Mouse (Mus musculus) limb, embryonic 13.5 days (tissue): ENCODE measurements around the gene Pih1d2. TPM values are rescaled to one million over a fixed set of nuclear protein-coding genes. Genes with fewer than 3 reads are reported as not detected.

Experiments used
- ATAC-seq: fragments of 200-750 bp; cut with Nextera tagmentation; 2 replicates; pipeline ENCODE4 v1.8.0; 2017; ENCODE audit warnings: low read depth, moderate number of reproducible peaks, moderate TSS enrichment; ENCODE audit not compliant: low FRiP score
- H3K27ac ChIP-seq: fragments of 300-500 bp; sonication (generic); 2 replicates; pipeline ENCODE4 v1.5.1; 2015; ENCODE audit warnings: inconsistent platforms, mild to moderate bottlenecking, moderate library complexity
- H3K27me3 ChIP-seq: fragments of 300-500 bp; sonication (generic); 2 replicates; pipeline ENCODE4 v1.6.1; 2015; ENCODE audit warnings: mild to moderate bottlenecking, inconsistent platforms
- H3K36me3 ChIP-seq: fragments of 300-500 bp; sonication (generic); 2 replicates; pipeline ENCODE4 v1.6.1; 2015; ENCODE audit warnings: inconsistent platforms, mild to moderate bottlenecking, moderate library complexity
- H3K4me1 ChIP-seq: fragments of 300-500 bp; sonication (generic); 2 replicates; pipeline ENCODE4 v1.6.1; 2015; ENCODE audit warnings: inconsistent platforms
- H3K4me2 ChIP-seq: fragments of 300-500 bp; sonication (generic); replicated peaks from 2 replicates; pipeline ENCODE4 v1.6.1; 2015; ENCODE audit warnings: inconsistent platforms, mild to moderate bottlenecking, moderate library complexity
- H3K4me3 ChIP-seq: fragments of 300-500 bp; sonication (generic); 2 replicates; pipeline ENCODE4 v1.5.1; 2015; ENCODE audit warnings: moderate library complexity, mild to moderate bottlenecking, inconsistent platforms
- H3K9ac ChIP-seq: fragments of 300-500 bp; sonication (generic); 2 replicates; pipeline ENCODE4 v1.6.1; 2015; ENCODE audit warnings: mild to moderate bottlenecking, inconsistent platforms
- H3K9me3 ChIP-seq: fragments of 300-500 bp; sonication (generic); 2 replicates; pipeline ENCODE4 v1.6.1; 2016; ENCODE audit warnings: inconsistent platforms
- WGBS: fragments of 180-500 bp; shearing (Covaris S2); methylation state at CpG from one replicate; pipeline ENCODE4 v1.1.7; 2015; 5-methylcytosine and 5-hydroxymethylcytosine counted together
- polyA plus RNA-seq: library from polyadenylated mRNA; unstranded; fragments of >200 nt; fragmentation: Nextera tagmentation; extraction: Ambion mirVana; gene quantifications from 2 replicates; pipeline ENCODE4 v1.2.1, GENCODE M21; 2015

Gene Pih1d2
- polyA plus RNA-seq, 1 experiment from 2014 or later: 3.7 TPM

DNA sequence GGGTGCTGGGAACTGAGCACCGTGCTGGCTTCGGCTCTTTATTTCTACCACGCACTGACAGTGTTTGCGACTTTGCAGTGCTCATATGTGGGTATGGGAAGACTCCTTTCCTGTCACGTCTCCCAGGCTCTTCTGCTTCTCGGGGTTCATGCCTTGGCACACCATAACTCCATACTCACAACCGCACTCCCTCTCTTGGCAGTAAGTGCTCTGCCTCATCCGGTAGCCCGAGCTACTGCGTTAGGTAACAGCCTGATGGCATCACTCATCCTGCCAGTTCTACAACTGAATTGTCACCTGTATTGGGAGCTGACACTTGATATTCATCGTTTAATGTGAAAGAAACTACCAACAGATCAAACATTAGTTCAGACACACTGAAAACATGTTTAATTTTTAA is 17.1 kb downstream of the Pih1d2 start:
- Histone ChIP-seq H3K4me2 (no peak overlapping the region), H3K9me3 (no peaks in the 10 kb centered on the region), H3K36me3 (peaks cover 63% of the 10 kb centered on the region), H3K27me3 (no peaks in the 10 kb centered on the region), H3K4me3 (no peak overlapping the region), H3K27ac (no peak overlapping the region), H3K9ac (no peak overlapping the region), H3K4me1 (no peaks in the 10 kb centered on the region)
- ATAC-seq: no peak
- 95% methylated on average over 11 of the region's 11 CpGs for WGBS

DNA sequence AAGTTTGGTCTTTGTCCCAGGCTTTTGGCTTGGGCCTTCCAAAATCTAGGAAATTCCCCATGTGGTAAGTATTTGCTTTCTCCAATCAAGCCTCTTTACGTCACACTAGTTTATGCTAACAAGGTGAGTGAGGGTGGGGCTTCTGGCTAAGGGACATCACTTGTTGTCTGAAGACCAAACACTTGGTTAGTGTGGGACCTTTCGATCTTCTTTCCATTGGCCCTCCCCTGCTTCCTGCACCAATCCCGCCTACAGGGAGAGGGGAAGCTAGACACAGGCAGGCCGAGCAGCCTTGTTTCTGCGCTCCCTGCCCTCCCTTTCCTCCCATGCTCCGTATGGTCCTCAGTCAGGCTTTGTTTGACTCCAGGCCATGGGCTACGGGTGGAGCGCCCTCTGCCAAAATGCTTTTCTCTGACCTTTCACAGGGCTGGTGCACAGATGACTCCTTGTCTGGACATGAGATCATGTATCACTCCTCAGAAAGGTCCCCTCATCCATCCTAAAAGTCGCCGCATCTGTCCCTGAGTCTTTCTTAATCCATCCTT is 29.8 kb downstream of the Pih1d2 start:
- Histone ChIP-seq H3K27me3 (no peaks in the 10 kb centered on the region), H3K4me3 (no peak overlapping the region), H3K4me2 (no peak overlapping the region), H3K9me3 (no peaks in the 10 kb centered on the region), H3K27ac (no peak overlapping the region), H3K4me1 (no peaks in the 10 kb centered on the region), H3K36me3 (peaks cover 91% of the 10 kb centered on the region), H3K9ac (no peak overlapping the region)
- no peak for ATAC-seq
- 82% methylated on average over 10 of the region's 10 CpGs for WGBS

DNA sequence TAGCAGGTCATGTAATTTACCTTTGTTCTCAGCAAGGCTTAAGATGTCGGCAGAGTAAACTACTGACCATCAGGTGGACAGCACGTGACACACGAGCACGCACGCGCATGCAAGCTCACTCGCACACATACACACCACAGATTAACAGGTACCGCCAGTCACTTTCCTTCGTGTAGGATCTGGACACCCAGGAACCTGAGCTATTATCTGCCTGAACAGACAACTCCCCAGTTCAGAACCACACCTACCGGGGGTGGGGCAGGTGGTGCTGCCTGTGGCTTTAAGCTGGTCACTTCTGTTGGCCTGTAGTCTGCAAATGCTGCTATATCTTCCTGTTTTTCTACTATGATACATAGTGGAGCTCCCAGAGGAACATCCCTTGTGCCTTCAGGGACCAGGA is 33.4 kb downstream of the Pih1d2 start:
- no peak overlapping the region for H3K27ac ChIP-seq
- H3K4me3 ChIP-seq: no peak overlapping the region
- H3K9ac ChIP-seq: no peak overlapping the region
- H3K4me2 ChIP-seq: no peak overlapping the region
- no peaks in the 10 kb centered on the region for H3K4me1 ChIP-seq
- no peak for ATAC-seq
- WGBS: 95% methylated on average over 10 of the region's 10 CpGs
- H3K9me3 ChIP-seq: no peaks in the 10 kb centered on the region
- no peaks in the 10 kb centered on the region for H3K27me3 ChIP-seq
- H3K36me3 ChIP-seq: peaks cover 92% of the 10 kb centered on the region

DNA sequence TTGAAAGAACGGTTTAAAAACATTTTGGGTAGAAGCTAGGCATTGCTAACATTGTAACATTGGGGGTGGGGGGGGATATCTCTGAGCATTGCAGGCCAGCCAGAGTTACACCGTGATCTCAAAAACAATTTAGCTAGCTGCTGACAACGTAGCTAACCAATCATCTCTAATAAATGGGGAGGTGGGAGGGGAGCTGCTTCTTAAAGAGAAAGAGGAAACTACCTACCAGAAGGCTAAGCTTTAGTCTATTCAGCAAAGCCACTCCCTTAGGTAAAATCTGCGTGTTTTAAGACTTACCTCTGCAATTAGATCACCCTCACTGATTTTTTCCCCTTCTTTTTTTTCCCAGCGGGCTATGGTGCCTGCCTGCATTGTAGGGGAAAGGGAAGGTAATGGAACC is 41.3 kb downstream of the Pih1d2 start:
- 19% methylated on average over 5 of the region's 5 CpGs for WGBS
- no peak overlapping the region for H3K27ac ChIP-seq

DNA sequence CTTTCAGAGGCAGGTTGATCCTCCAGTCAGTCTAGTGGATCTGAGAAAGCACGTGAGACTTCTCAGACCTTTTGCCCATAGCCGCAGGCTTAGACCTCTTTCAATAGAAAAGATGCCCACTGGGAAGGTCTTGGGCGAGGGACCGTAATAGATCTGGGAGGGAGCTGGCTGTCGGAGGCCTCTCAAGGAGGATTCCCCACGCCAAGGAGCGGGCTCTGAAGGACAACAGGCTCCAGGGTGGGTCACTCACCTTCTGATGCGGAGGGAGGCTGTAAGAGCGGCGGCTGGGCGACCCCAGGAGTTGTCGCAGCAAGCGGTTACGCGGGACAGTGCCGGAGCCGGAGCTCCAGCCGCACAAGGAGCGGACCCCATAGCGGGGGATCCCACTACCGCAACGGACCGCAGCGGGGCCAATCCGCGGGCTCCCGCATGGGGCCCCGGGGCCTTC is 41.8 kb downstream of the Pih1d2 start:
- H3K27ac ChIP-seq: peak overlapping the region; percentile 87
- peak overlapping the region; percentile 80 for H3K4me2 ChIP-seq
- H3K36me3 ChIP-seq: peaks cover 27% of the 10 kb centered on the region
- H3K9me3 ChIP-seq: no peaks in the 10 kb centered on the region
- peak overlapping the region; percentile 93 for H3K4me3 ChIP-seq
- H3K4me1 ChIP-seq: peaks cover 14% of the 10 kb centered on the region
- WGBS: 0% methylated on average over 28 of the region's 28 CpGs
- ATAC-seq: peak; percentile 82
- H3K27me3 ChIP-seq: no peaks in the 10 kb centered on the region
- H3K9ac ChIP-seq: peak overlapping the region; percentile 93

More for the DNA sequence above, 41.3 kb downstream of the Pih1d2 start:
- Histone ChIP-seq H3K4me3 (peak overlapping the region; percentile 93), H3K36me3 (peaks cover 33% of the 10 kb centered on the region), H3K4me2 (peak overlapping the region; percentile 80), H3K9me3 (no peaks in the 10 kb centered on the region), H3K4me1 (peaks cover 14% of the 10 kb centered on the region), H3K9ac (peak overlapping the region; percentile 93), H3K27me3 (no peaks in the 10 kb centered on the region)
- ATAC-seq: no peak

DNA sequence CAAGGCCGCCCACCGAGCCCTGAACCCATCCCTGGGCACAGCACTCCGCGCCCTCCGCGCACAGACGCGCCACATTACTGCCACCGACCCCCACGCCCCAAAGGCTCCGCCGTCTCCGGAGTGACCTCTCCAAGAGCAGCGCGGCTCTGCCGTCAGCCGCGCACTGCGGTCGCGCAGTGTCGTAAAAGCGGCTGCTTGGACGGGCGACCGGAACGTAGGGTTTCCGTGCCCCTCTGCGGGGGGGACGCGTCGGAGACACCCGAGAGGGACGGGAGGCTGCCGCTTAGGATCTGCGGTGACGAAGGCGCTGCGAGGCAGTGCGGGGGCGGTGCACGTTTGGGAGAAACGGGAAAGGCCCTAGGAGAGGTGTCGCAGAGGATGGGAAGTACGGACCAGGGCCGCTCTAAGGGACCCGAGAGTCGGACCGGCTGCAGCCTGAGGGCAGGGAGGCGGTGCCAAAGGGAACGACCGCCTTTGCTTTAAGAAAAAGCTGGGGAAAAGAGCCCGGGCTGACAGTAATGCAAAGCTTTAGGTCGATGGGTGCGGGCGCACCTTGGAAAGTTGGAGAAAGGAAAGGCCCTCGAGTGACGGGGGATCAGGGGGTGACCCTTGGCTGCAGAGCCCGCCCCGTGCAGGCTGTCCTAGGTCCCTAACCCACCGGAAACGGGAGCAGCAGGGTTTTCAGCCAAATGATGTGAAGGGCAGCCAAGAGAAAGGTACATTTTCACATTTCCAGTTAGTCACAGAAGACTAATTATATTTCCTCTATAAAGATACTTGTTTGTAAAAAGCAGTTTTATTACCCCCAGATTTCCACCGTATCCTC is 42.5 kb downstream of the Pih1d2 start, which contains the start of gene Dlat:
Gene Dlat, minus strand, starts transcription at position 389 of the 826 bp plus-strand sequence.
- peaks cover 14% of the 10 kb centered on the region for H3K4me1 ChIP-seq
- peak; percentile 94 for ATAC-seq
- H3K27ac ChIP-seq: peak within 1 kb of the TSS; percentile 87
- no peaks in the 10 kb centered on the region for H3K9me3 ChIP-seq
- under 1% methylated on average over 63 of the region's 63 CpGs for WGBS
- H3K4me2 ChIP-seq: peak within 1 kb of the TSS; percentile 80
- peak within 1 kb of the TSS; percentile 93 for H3K4me3 ChIP-seq
- peak within 1 kb of the TSS; percentile 93 for H3K9ac ChIP-seq
- H3K36me3 ChIP-seq: peaks cover 25% of the 10 kb centered on the region
- no peaks in the 10 kb centered on the region for H3K27me3 ChIP-seq

DNA sequence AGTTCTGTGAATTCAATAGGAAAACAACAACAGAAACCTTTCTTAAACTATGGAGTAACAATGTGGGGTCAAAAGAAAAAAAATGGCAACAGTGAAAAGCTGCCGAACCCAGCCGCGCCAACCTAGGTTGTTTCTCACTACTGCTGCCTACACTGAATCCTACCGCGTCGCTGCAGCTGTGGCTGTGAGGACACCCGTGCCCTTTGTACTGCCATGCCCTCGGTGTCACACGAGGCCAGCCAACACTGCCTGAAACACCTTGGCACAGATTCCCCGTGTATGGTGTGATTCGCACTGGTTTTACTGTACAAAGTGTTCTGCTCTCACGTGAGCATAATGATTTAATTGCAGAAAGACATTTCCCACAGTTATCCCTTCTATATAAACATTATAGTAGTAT is 43.3 kb downstream of the Pih1d2 start:
- Histone ChIP-seq H3K9me3 (no peaks in the 10 kb centered on the region), H3K36me3 (peaks cover 25% of the 10 kb centered on the region), H3K4me1 (peaks cover 14% of the 10 kb centered on the region), H3K4me2 (peak overlapping the region; percentile 80), H3K9ac (peak overlapping the region; percentile 93; the same call in 1 of the 2 replicates), H3K27me3 (no peaks in the 10 kb centered on the region), H3K4me3 (peak overlapping the region; percentile 93), H3K27ac (no peak overlapping the region)
- 14% methylated on average over 12 of the region's 12 CpGs for WGBS
- ATAC-seq: no peak

DNA sequence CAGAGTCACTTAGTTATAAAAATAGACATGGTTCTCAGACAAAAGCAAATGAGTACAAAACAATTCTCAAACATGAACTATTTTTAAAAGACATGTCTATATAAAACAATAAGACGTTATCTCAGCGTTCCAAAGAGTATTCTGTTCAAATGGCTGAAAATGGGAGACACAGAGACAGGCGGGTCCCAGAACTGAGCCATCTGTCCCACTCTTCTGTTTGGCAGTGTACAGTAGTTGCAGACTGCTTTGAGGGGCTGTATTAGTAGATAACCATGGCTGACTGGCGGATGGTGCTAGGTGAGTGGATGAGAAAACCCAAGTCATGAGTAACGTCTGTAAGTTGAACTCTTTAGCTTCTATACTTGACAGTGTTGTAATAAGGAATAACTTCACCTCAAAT is 47.7 kb downstream of the Pih1d2 start:
- Histone ChIP-seq H3K36me3 (peaks cover 55% of the 10 kb centered on the region), H3K4me2 (no peak overlapping the region), H3K9ac (no peak overlapping the region), H3K4me1 (peaks cover 6% of the 10 kb centered on the region), H3K27ac (no peak overlapping the region), H3K9me3 (no peaks in the 10 kb centered on the region), H3K4me3 (no peak overlapping the region), H3K27me3 (no peaks in the 10 kb centered on the region)
- ATAC-seq: no peak
- WGBS: 91% methylated on average over 5 of the region's 5 CpGs

DNA sequence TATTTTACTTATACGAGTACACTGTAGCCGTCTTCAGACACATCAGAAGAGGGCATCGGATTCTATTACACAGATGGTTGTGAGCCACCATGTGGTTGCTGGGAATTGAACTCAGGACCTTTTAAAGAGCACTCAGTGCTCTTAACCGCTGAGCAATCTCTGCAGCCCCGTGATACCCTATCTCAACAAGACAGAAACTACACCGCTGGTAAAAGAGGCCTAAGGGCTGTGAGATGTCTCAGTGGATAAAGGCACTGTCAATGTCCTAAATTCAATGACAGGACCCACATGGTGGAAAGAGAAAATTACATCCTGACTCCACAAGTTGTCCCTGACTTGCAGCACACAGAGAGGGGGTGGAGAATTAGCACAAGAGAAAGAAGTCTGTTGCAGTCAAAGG is 49.3 kb downstream of the Pih1d2 start:
- no peak for ATAC-seq
- no peak overlapping the region for H3K9ac ChIP-seq
- H3K27me3 ChIP-seq: no peaks in the 10 kb centered on the region
- peaks cover 57% of the 10 kb centered on the region for H3K36me3 ChIP-seq
- H3K4me3 ChIP-seq: no peak overlapping the region
- H3K4me1 ChIP-seq: no peaks in the 10 kb centered on the region
- WGBS: 89% methylated on average over 6 of the region's 6 CpGs
- no peak overlapping the region for H3K27ac ChIP-seq
- no peak overlapping the region for H3K4me2 ChIP-seq
- no peaks in the 10 kb centered on the region for H3K9me3 ChIP-seq

DNA sequence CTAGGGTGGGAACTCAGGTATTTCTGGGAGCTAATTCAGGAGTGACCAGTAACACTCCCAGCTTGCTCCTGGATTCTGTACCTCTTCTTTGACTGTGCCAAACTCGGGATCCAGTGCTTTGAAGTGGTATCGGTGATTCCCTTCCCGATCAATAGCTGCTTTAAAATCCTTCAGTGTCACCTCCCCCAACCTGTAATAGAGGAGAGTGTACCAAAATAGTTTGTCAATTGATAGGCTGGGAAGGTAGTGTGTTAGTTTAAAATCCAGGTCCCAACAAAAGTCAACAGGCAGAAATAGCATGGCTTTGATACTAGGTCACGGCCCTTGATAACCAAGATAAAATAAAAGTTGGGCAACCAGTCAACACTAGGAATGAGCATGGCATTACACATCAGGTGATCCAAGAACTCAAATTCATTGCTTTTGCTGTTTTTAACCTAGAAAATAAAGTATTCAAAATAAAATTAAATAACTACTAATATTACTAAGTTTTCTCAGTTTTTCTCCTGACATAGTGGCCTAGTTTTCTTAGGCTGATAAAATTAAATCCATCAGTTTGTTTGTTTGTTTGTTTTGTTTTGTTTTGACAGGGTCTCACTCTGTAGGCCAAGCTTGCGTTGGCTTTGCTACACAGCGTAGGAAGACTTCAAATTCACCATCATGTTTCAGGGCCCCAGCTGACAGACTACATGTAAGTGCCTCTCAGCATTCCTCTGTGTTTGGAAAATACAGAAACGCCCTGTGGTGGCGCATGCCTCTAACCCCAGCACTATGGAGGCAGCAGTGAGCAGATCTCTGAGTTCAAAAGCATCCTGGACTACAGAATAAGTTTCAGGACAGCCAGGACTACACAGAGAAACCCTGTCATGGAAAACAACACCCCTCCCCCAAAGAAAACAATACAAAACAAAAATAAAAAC is 50.7 kb downstream of the Pih1d2 start:
- H3K27ac ChIP-seq: no peak overlapping the region
- no peak overlapping the region for H3K4me2 ChIP-seq
- H3K9ac ChIP-seq: no peak overlapping the region
- no peak overlapping the region for H3K4me3 ChIP-seq
- no peaks in the 10 kb centered on the region for H3K4me1 ChIP-seq
- H3K27me3 ChIP-seq: no peaks in the 10 kb centered on the region
- H3K36me3 ChIP-seq: peaks cover 56% of the 10 kb centered on the region
- ATAC-seq: no peak
- no peaks in the 10 kb centered on the region for H3K9me3 ChIP-seq
- WGBS: 80% methylated on average over 8 of the region's 8 CpGs

DNA sequence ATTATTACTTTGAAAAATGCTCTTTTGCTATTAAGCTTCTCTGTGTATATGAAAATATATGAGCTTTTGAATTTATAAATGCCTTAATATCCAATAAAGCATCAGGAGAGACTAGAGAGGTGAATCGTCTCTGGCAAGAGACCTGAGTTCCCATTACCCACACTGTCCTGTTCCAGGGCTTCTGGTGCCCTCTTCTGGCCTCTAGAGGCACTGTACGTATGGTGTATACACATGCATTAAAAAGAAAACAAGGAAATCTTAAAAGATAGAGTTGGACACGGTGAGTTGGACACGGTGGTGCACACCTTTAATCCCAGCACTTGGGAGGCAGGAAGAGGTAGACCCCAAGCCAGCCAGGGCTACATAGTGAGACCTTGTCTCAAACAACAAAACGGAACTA is 53.6 kb downstream of the Pih1d2 start:
- H3K27me3 ChIP-seq: no peaks in the 10 kb centered on the region
- WGBS: 35% methylated on average over 5 of the region's 5 CpGs
- ATAC-seq: no peak

More for the DNA sequence above, 53.6 kb downstream of the Pih1d2 start:
- H3K9me3 ChIP-seq: no peaks in the 10 kb centered on the region
- H3K4me2 ChIP-seq: no peak overlapping the region
- no peak overlapping the region for H3K27ac ChIP-seq
- peaks cover 48% of the 10 kb centered on the region for H3K36me3 ChIP-seq
- H3K4me3 ChIP-seq: no peak overlapping the region
- H3K4me1 ChIP-seq: no peaks in the 10 kb centered on the region
- H3K9ac ChIP-seq: no peak overlapping the region
